Mouse (Mus musculus) embryonic facial prominence, embryonic 10.5 days (tissue): ENCODE measurements around the gene Arhgef33. TPM values are rescaled to one million over a fixed set of nuclear protein-coding genes. Genes with fewer than 3 reads are reported as not detected.
A peak's percentile ranks its signal among the peaks of the same experiment; 100 is the strongest.
"Not testable (repeated sequence)": the region's sequence is repeated elsewhere in the genome, so short reads cannot be mapped to it uniquely, and the experiment has no call there.

ENCODE experiments used
- DNase-seq: peaks from one replicate; pipeline ENCODE4 v3.0.0-alpha.2; 2017; ENCODE audit warnings: low spot score
- H3K27ac ChIP-seq: fragments of 300-500 bp; sonication (generic); replicated peaks from 2 replicates; pipeline ENCODE4 v1.5.1; 2016; ENCODE audit warnings: mild to moderate bottlenecking
- H3K27me3 ChIP-seq: fragments of 300-500 bp; sonication (generic); replicated peaks from 2 replicates; pipeline ENCODE4 v1.6.1; 2016; ENCODE audit warnings: low read depth, mild to moderate bottlenecking; ENCODE audit not compliant: poor library complexity, severe bottlenecking
- H3K36me3 ChIP-seq: fragments of 300-500 bp; sonication (generic); replicated peaks from 2 replicates; pipeline ENCODE4 v1.6.1; 2016; ENCODE audit warnings: mild to moderate bottlenecking, moderate library complexity
- H3K4me1 ChIP-seq: fragments of 300-500 bp; sonication (generic); 2 replicates; pipeline ENCODE4 v1.6.1; 2016
- H3K4me3 ChIP-seq: fragments of 300-500 bp; sonication (generic); 2 replicates; pipeline ENCODE4 v1.5.1; 2016; ENCODE audit warnings: mild to moderate bottlenecking, moderate library complexity
- H3K9me3 ChIP-seq: fragments of 300-500 bp; sonication (generic); 2 replicates; pipeline ENCODE4 v1.6.1; 2016; ENCODE audit warnings: mild to moderate bottlenecking
- WGBS: fragments of 180-500 bp; shearing (Covaris S2); methylation state at CpG from one replicate; pipeline ENCODE4 v1.1.7; 2016; 5-methylcytosine and 5-hydroxymethylcytosine counted together
- polyA plus RNA-seq: library from polyadenylated mRNA; unstranded; fragments of >200 nt; fragmentation: Nextera tagmentation; extraction: Ambion mirVana; gene quantifications from 2 replicates; pipeline ENCODE4 v1.2.1, GENCODE M21; 2016

Arhgef33 gene
- polyA plus RNA-seq, 1 experiment from 2014 or later: 0.70 TPM

- 85% methylated on average over 8 of the region's 8 CpGs for WGBS
- H3K27ac ChIP-seq: no peak overlapping the region
- DNase-seq: no peak
- no peaks in the 10 kb centered on the region for H3K4me1 ChIP-seq
- H3K4me3 ChIP-seq: no peak overlapping the region
- no peaks in the 10 kb centered on the region for H3K9me3 ChIP-seq
- no peaks in the 10 kb centered on the region for H3K36me3 ChIP-seq
- H3K27me3 ChIP-seq: peaks cover 6% of the 10 kb centered on the region
Measured at GRCm38 (mm10) chr17:80360245-80360644, 53.0 kb downstream of the Arhgef33 start.

GRCm38 (mm10) chr17:80367276-80367675 lies 60.1 kb downstream of the Arhgef33 start:
- Histone ChIP-seq H3K4me1 (no peaks in the 10 kb centered on the region), H3K27ac (no peak overlapping the region), H3K9me3 (no peaks in the 10 kb centered on the region), H3K36me3 (no peaks in the 10 kb centered on the region), H3K4me3 (no peak overlapping the region), H3K27me3 (peaks cover 19% of the 10 kb centered on the region)
- DNase-seq: no peak
- 88% methylated on average over 5 of the region's 5 CpGs for WGBS

- 83% methylated on average over 9 of the region's 9 CpGs for WGBS
- DNase-seq: no peak
- peaks cover 10% of the 10 kb centered on the region for H3K4me1 ChIP-seq
- H3K27ac ChIP-seq: no peak overlapping the region
- H3K27me3 ChIP-seq: peaks cover 32% of the 10 kb centered on the region
- H3K4me3 ChIP-seq: no peak overlapping the region
- no peaks in the 10 kb centered on the region for H3K36me3 ChIP-seq
- H3K9me3 ChIP-seq: no peaks in the 10 kb centered on the region
Measured at GRCm38 (mm10) chr17:80368606-80369005, 61.4 kb downstream of the Arhgef33 start.

- peak within 1 kb of the TSS; percentile 89 for H3K27ac ChIP-seq
Measured at GRCm38 (mm10) chr17:80372989-80373725, 66.0 kb downstream of the Arhgef33 start, which contains the start of gene Gm10190. Gene Gm10190 (minus strand): TSS chr17:80373541.

GRCm38 (mm10) chr17:80373726-80374096 lies 66.5 kb downstream of the Arhgef33 start:
- Histone ChIP-seq H3K27ac (peak overlapping the region; percentile 89), H3K36me3 (no peaks in the 10 kb centered on the region), H3K27me3 (peaks cover 53% of the 10 kb centered on the region), H3K4me3 (peak overlapping the region; percentile 62), H3K9me3 (no peaks in the 10 kb centered on the region), H3K4me1 (peaks cover 12% of the 10 kb centered on the region)
- 19% methylated on average over 29 of the region's 29 CpGs for WGBS
- DNase-seq: no peak

More at GRCm38 (mm10) chr17:80372989-80373725, 66.0 kb downstream of the Arhgef33 start, which contains the start of gene Gm10190:
- WGBS: 5% methylated on average over 102 of the region's 102 CpGs
- peak; percentile 94 for DNase-seq
- Histone ChIP-seq H3K9me3 (no peaks in the 10 kb centered on the region), H3K36me3 (no peaks in the 10 kb centered on the region), H3K27me3 (peaks cover 53% of the 10 kb centered on the region), H3K4me3 (peak within 1 kb of the TSS; percentile 62), H3K4me1 (peaks cover 12% of the 10 kb centered on the region)

GRCm38 (mm10) chr17:80378386-80378785 lies 71.2 kb downstream of the Arhgef33 start:
- peaks cover 24% of the 10 kb centered on the region for H3K27me3 ChIP-seq
- not testable (repeated sequence) for H3K36me3 ChIP-seq, DNase-seq, H3K4me1 ChIP-seq, H3K9me3 ChIP-seq, H3K4me3 ChIP-seq, H3K27ac ChIP-seq

GRCm38 (mm10) chr17:80385671-80386070 lies 78.5 kb downstream of the Arhgef33 start:
- Histone ChIP-seq H3K4me1 (no peaks in the 10 kb centered on the region), H3K36me3 (no peaks in the 10 kb centered on the region), H3K9me3 (no peaks in the 10 kb centered on the region), H3K4me3 (no peak overlapping the region), H3K27ac (no peak overlapping the region), H3K27me3 (no peaks in the 10 kb centered on the region)
- 76% methylated on average over 1 of the region's 1 CpGs for whole genome bisulfite sequencing
- no peak for DNase-seq

GRCm38 (mm10) chr17:80390024-80390423 lies 82.8 kb downstream of the Arhgef33 start:
- no peaks in the 10 kb centered on the region for H3K36me3 ChIP-seq
- 64% methylated on average over 10 of the region's 10 CpGs for WGBS
- peaks cover 6% of the 10 kb centered on the region for H3K4me1 ChIP-seq
- no peak overlapping the region for H3K4me3 ChIP-seq
- DNase-seq: no peak
- H3K9me3 ChIP-seq: no peaks in the 10 kb centered on the region
- no peaks in the 10 kb centered on the region for H3K27me3 ChIP-seq
- H3K27ac ChIP-seq: no peak overlapping the region

GRCm38 (mm10) chr17:80391423-80392403 lies 84.5 kb downstream of the Arhgef33 start:
- 15% methylated on average over 17 of the region's 17 CpGs for WGBS
- peaks cover under 1% of the 10 kb centered on the region; the same call in 1 of the 2 replicates for H3K36me3 ChIP-seq
- peak overlapping the region; percentile 58 for H3K4me3 ChIP-seq

GRCm38 (mm10) chr17:80398243-80398642 lies 91.0 kb downstream of the Arhgef33 start:
- peaks cover 52% of the 10 kb centered on the region for H3K36me3 ChIP-seq
- H3K9me3 ChIP-seq: no peaks in the 10 kb centered on the region
- H3K27ac ChIP-seq: no peak overlapping the region
- H3K27me3 ChIP-seq: no peaks in the 10 kb centered on the region
- H3K4me1 ChIP-seq: no peaks in the 10 kb centered on the region
- 92% methylated on average over 7 of the region's 7 CpGs for WGBS
- no peak overlapping the region for H3K4me3 ChIP-seq
- no peak for DNase-seq

More at GRCm38 (mm10) chr17:80391423-80392403, 84.5 kb downstream of the Arhgef33 start:
- Histone ChIP-seq H3K9me3 (no peaks in the 10 kb centered on the region), H3K27ac (peak overlapping the region; percentile 35; the same call in 1 of the 2 replicates), H3K27me3 (no peaks in the 10 kb centered on the region), H3K4me1 (peaks cover 6% of the 10 kb centered on the region)
- DNase-seq: peak; percentile 73

GRCm38 (mm10) chr17:80411182-80411581 lies 104.0 kb downstream of the Arhgef33 start:
- Histone ChIP-seq H3K4me1 (no peaks in the 10 kb centered on the region), H3K27ac (no peak overlapping the region), H3K36me3 (peaks cover 97% of the 10 kb centered on the region), H3K4me3 (no peak overlapping the region), H3K9me3 (no peaks in the 10 kb centered on the region), H3K27me3 (no peaks in the 10 kb centered on the region)
- DNase-seq: no peak
- WGBS: 68% methylated on average over 1 of the region's 1 CpGs

- 92% methylated on average over 10 of the region's 10 CpGs for WGBS
Measured at GRCm38 (mm10) chr17:80418572-80419210, 111.5 kb downstream of the Arhgef33 start.

More at GRCm38 (mm10) chr17:80418572-80419210, 111.5 kb downstream of the Arhgef33 start:
- H3K4me3 ChIP-seq: no peak overlapping the region
- H3K27me3 ChIP-seq: no peaks in the 10 kb centered on the region
- H3K9me3 ChIP-seq: peaks cover 4% of the 10 kb centered on the region; the same call in 1 of the 2 replicates
- peaks cover 85% of the 10 kb centered on the region for H3K36me3 ChIP-seq
- no peaks in the 10 kb centered on the region for H3K4me1 ChIP-seq
- no peak overlapping the region for H3K27ac ChIP-seq
- no peak for DNase-seq
